Mouse (Mus musculus): ENCODE results near the gene Tmem203. TPM values are rescaled to one million over a fixed set of nuclear protein-coding genes. Genes with fewer than 3 reads are reported as not detected.

Gene Tmem203
- total RNA-seq, 1 experiment: 20.2 TPM

DNA sequence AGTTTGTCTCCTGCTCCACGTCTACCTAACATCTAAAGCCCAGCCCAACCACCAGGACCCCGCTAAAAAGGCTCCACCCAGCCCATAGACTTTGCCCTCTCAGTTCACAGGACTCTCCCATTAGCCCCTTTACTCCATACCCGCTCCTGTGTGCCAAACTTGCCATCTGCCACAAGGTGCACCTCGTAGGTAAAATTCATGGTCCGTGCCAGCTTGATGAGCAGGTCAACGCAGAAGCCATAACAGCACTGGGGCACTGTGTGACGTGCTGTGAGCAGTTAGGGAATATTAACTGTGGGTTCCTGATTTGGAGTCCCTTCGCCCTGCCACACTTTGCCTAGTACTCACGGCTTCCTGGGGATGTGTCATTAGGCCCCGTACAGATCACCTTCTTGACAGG is 42.8 kb downstream of the Tmem203 start:
- H3K9me3 ChIP-seq (ENCODE audit: control insufficient read depth, insufficient read depth, low read depth, low read length): no peaks in the 10 kb centered on the region
- in situ Hi-C loops (cut with MboI; ENCODE audit: low sequenced_read_pairs in 2 of 2, unreplicated experiment in 2 of 2): no loop called here
- H3K27ac ChIP-seq (ENCODE audit: insufficient read depth, low read depth, low read length, poor library complexity, severe bottlenecking): no peak overlapping the region
- no peak overlapping the region for H3K9ac ChIP-seq (ENCODE audit: insufficient read depth, low read depth, low read length, poor library complexity, severe bottlenecking)
- H3K36me3 ChIP-seq (ENCODE audit: control insufficient read depth, insufficient read depth, low read length, poor library complexity, severe bottlenecking): peaks cover 7% of the 10 kb centered on the region; the same call in 1 of the 2 replicates
- H3K4me3 ChIP-seq (ENCODE audit: insufficient read depth in 1 of 2, low read depth in 1 of 2, low read length in 2 of 2, poor library complexity in 1 of 2, severe bottlenecking in 1 of 2): no peak overlapping the region
- TF ChIP-seq HCFC1 (IDR thresholded peaks at IDR 0.05; ENCODE audit: borderline replicate concordance, insufficient read depth, low read length) (no peak), MAFK (IDR thresholded peaks at IDR 0.05; ENCODE audit: insufficient read depth, low read depth, low read length) (no peak), ZNF384 (IDR thresholded peaks at IDR 0.05; ENCODE audit: low read depth, low read length) (no peak)
- no peak for DNase-seq (ENCODE audit: low read depth, low spot score)
- no peaks in the 10 kb centered on the region for H3K4me1 ChIP-seq (ENCODE audit: control insufficient read depth in 2 of 2, insufficient read depth in 2 of 2, low read length in 2 of 2, poor library complexity in 1 of 2)

DNA sequence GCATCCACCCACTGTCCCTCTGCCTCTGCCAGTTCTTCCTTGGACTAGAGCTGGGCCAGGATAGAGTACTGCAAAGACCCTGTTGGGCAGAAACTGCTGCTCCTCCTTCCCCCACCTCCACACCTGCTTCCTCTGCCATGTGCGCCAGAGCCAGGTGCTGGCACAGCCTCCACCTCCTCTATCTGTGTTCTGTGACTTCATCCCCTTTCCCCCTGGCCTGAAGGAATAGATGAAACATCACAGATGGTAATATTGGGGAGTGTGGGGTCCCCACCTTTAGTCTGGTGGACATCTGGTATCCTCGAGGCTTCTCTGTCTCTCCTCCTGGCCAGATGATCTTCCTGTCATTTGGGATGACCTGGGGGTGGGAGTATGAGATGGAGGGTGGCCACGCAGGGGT is 48.2 kb downstream of the Tmem203 start:
- DNase-seq (ENCODE audit: low read depth, low spot score): no peak
- no peak overlapping the region for H3K27ac ChIP-seq (ENCODE audit: insufficient read depth, low read depth, low read length, poor library complexity, severe bottlenecking)
- no peak for TF ChIP-seq MAFK (IDR thresholded peaks at IDR 0.05; ENCODE audit: insufficient read depth, low read depth, low read length)
- no peak for TF ChIP-seq HCFC1 (IDR thresholded peaks at IDR 0.05; ENCODE audit: borderline replicate concordance, insufficient read depth, low read length)
- TF ChIP-seq CHD2 (IDR thresholded peaks at IDR 0.05; ENCODE audit: low read depth, low read length): no peak
- TF ChIP-seq ZNF384 (IDR thresholded peaks at IDR 0.05; ENCODE audit: low read depth, low read length): no peak
- no peak for TF ChIP-seq ZC3H11A (IDR thresholded peaks at IDR 0.05; ENCODE audit: borderline replicate concordance, low read depth, low read length)

DNA sequence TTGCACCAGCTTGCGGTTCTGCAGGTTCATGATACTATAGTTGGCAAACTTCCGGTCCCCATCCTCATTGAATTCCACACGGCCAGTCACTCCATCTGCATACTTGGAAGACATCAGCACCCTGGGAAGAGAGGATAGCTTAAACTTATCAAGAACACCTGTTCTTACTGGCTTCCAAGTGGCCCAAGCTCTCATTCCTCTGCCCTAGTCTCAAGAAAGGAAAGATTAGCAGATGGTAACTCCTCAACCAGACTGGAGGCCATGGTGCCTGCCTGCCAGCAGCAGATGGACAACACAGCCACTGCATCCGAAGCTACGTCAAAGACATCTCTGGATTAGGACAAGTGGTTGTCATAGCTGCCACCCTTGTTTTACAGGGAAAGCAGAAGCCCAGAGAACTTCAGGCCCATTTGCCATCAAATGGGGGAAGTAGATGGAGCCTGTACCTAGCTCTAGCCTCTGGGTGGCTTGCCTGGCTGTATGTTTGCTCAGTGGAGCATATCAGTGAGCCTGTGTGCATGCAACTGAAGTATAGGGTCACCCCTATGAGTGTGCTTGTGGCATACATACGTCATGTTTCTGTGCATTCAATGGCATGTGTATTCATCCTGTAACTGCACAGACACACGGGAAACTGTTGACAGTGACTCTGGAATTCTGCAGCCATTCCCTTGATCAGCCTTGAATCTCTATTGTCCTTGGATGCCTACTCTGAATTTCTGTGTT is 48.9 kb downstream of the Tmem203 start:
- no peak for DNase-seq (ENCODE audit: low read depth, low spot score)
- in situ Hi-C loops (cut with MboI; ENCODE audit: low sequenced_read_pairs in 2 of 2, unreplicated experiment in 2 of 2): no loop called here

More for the DNA sequence above, 48.2 kb downstream of the Tmem203 start:
- in situ Hi-C loops (cut with MboI; ENCODE audit: low sequenced_read_pairs in 2 of 2, unreplicated experiment in 2 of 2): no loop called here
- Histone ChIP-seq H3K4me3 (ENCODE audit: insufficient read depth in 1 of 2, low read depth in 1 of 2, low read length in 2 of 2, poor library complexity in 1 of 2, severe bottlenecking in 1 of 2) (no peak overlapping the region), H3K9me3 (ENCODE audit: control insufficient read depth, insufficient read depth, low read depth, low read length) (no peaks in the 10 kb centered on the region), H3K4me1 (ENCODE audit: control insufficient read depth in 2 of 2, insufficient read depth in 2 of 2, low read length in 2 of 2, poor library complexity in 1 of 2) (peaks cover 0 to 3% of the 10 kb centered on the region in 2 experiments; a peak in 1 of 4 replicates), H3K36me3 (ENCODE audit: control insufficient read depth, insufficient read depth, low read length, poor library complexity, severe bottlenecking) (peaks cover 2% of the 10 kb centered on the region; the same call in 1 of the 2 replicates), H3K9ac (ENCODE audit: insufficient read depth, low read depth, low read length, poor library complexity, severe bottlenecking) (no peak overlapping the region)

DNA sequence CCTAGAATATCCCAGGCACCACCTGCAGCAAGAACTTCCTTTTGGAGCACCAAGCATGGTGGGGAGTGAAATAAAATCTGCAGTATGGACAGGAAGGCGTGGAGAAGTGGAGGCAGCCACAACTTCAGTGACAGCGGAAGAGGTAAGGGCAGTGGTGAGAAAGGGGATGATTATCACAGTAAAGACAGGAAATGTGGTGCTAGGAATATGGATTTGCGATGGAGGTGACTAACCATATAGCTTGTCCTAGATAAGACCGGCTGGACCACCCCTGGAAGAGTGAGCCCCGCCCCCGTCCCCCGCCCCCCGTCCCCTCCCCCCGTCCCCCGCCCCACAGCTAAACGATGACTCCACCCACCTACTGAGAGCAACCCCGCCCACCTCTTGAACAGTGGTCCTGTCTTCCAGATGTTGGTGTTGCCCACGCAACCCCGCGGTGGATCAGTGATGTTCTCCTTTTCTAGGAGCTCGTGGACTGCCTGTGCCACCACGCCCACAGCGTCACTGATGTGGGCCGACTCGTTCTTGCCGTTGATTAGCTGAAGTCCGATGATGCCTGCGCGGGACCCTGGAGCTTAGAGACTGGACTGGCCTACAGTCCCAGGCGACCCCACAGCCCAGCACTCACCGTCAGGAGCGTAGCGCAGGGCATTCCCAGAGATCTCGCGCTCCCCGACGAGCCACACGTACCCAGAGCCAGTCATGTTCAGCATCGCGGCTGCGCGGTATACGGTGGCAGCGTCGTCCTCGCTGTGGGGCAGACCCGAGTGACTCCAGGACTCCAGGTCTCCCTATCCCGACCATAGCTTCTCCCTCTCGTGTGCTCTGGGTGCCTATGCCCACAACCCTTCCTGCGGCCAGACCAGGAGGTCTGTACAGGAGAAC is 49.7 kb downstream of the Tmem203 start:
- peak overlapping the region; percentile 53 to 56 for H3K4me3 ChIP-seq (ENCODE audit: insufficient read depth in 1 of 2, low read depth in 1 of 2, low read length in 2 of 2, poor library complexity in 1 of 2, severe bottlenecking in 1 of 2)
- H3K36me3 ChIP-seq (ENCODE audit: control insufficient read depth, insufficient read depth, low read length, poor library complexity, severe bottlenecking): peaks cover 2% of the 10 kb centered on the region; the same call in 1 of the 2 replicates
- TF ChIP-seq ZNF384 (IDR thresholded peaks at IDR 0.05; ENCODE audit: low read depth, low read length) (no peak), MAFK (IDR thresholded peaks at IDR 0.05; ENCODE audit: insufficient read depth, low read depth, low read length) (no peak), ZC3H11A (IDR thresholded peaks at IDR 0.05; ENCODE audit: borderline replicate concordance, low read depth, low read length) (no peak), CHD2 (IDR thresholded peaks at IDR 0.05; ENCODE audit: low read depth, low read length) (no peak), HCFC1 (IDR thresholded peaks at IDR 0.05; ENCODE audit: borderline replicate concordance, insufficient read depth, low read length) (no peak)
- peak overlapping the region; percentile 57 for H3K9ac ChIP-seq (ENCODE audit: insufficient read depth, low read depth, low read length, poor library complexity, severe bottlenecking)
- H3K9me3 ChIP-seq (ENCODE audit: control insufficient read depth, insufficient read depth, low read depth, low read length): no peaks in the 10 kb centered on the region
- no peak overlapping the region for H3K27ac ChIP-seq (ENCODE audit: insufficient read depth, low read depth, low read length, poor library complexity, severe bottlenecking)
- in situ Hi-C loops (cut with MboI; ENCODE audit: low sequenced_read_pairs in 2 of 2, unreplicated experiment in 2 of 2): no loop called here
- H3K4me1 ChIP-seq (ENCODE audit: control insufficient read depth in 2 of 2, insufficient read depth in 2 of 2, low read length in 2 of 2, poor library complexity in 1 of 2): peaks cover 0 to 3% of the 10 kb centered on the region in 2 experiments; a peak in 1 of 4 replicates
- no peak for DNase-seq (ENCODE audit: low read depth, low spot score)

More for the DNA sequence above, 48.9 kb downstream of the Tmem203 start:
- Histone ChIP-seq H3K9ac (ENCODE audit: insufficient read depth, low read depth, low read length, poor library complexity, severe bottlenecking) (no peak overlapping the region), H3K36me3 (ENCODE audit: control insufficient read depth, insufficient read depth, low read length, poor library complexity, severe bottlenecking) (peaks cover 2% of the 10 kb centered on the region; the same call in 1 of the 2 replicates), H3K27ac (ENCODE audit: insufficient read depth, low read depth, low read length, poor library complexity, severe bottlenecking) (no peak overlapping the region), H3K9me3 (ENCODE audit: control insufficient read depth, insufficient read depth, low read depth, low read length) (no peaks in the 10 kb centered on the region), H3K4me1 (ENCODE audit: control insufficient read depth in 2 of 2, insufficient read depth in 2 of 2, low read length in 2 of 2, poor library complexity in 1 of 2) (peaks cover 0 to 3% of the 10 kb centered on the region in 2 experiments; a peak in 1 of 4 replicates), H3K4me3 (ENCODE audit: insufficient read depth in 1 of 2, low read depth in 1 of 2, low read length in 2 of 2, poor library complexity in 1 of 2, severe bottlenecking in 1 of 2) (no peak overlapping the region)
- TF ChIP-seq HCFC1 (IDR thresholded peaks at IDR 0.05; ENCODE audit: borderline replicate concordance, insufficient read depth, low read length) (no peak), MAFK (IDR thresholded peaks at IDR 0.05; ENCODE audit: insufficient read depth, low read depth, low read length) (no peak), CHD2 (IDR thresholded peaks at IDR 0.05; ENCODE audit: low read depth, low read length) (no peak)

Other genes with a start within 250 kb of the Tmem203 start
- 9.3 and 10.4 TPM in 2 replicates for gene Nsmf, start 201.1 kb upstream of the Tmem203 start, total RNA-seq (2012; rRNA removed)
- gene Entpd8, start 175.1 kb upstream of the Tmem203 start, total RNA-seq (2012; rRNA removed): not detected in 2 replicates
- 0.22 TPM in 1 of 2 replicates, not detected in the other for gene Noxa1, start 160.3 kb upstream of the Tmem203 start, total RNA-seq (2012; rRNA removed)
- gene Nrarp, start 74.7 kb upstream of the Tmem203 start, total RNA-seq (2012; rRNA removed): 1.9 and 2.1 TPM in 2 replicates
- 11.1 and 17.0 TPM in 2 replicates for gene Tor4a, start 58.6 kb upstream of the Tmem203 start, total RNA-seq (2012; rRNA removed)
- gene Nelfb, start 44.0 kb upstream of the Tmem203 start, total RNA-seq (2012; rRNA removed): 50.9 and 60.9 TPM in 2 replicates
- 0.45 and 1.1 TPM in 2 replicates for gene Stpg3, start 40.8 kb upstream of the Tmem203 start, total RNA-seq (2012; rRNA removed)
- gene Fam166a, start 36.7 kb upstream of the Tmem203 start, total RNA-seq (2012; rRNA removed): 0.49 and 0.74 TPM in 2 replicates
- gene Tubb4b, start 30.7 kb upstream of the Tmem203 start, total RNA-seq (2012; rRNA removed): 745 and 819 TPM in 2 replicates
- gene Slc34a3, start 21.1 kb upstream of the Tmem203 start, total RNA-seq (2012; rRNA removed): 0.67 and 1.8 TPM in 2 replicates
- 0.18 and 0.21 TPM in 2 replicates for gene Rnf224, start 18.7 kb upstream of the Tmem203 start, total RNA-seq (2012; rRNA removed)
- 4.8 and 6.1 TPM in 2 replicates for gene Rnf208, start 13.2 kb upstream of the Tmem203 start, total RNA-seq (2012; rRNA removed)
- gene Cysrt1, start 13.0 kb upstream of the Tmem203 start, total RNA-seq (2012; rRNA removed): 0.58 and 0.63 TPM in 2 replicates
- 14.5 and 32.9 TPM in 2 replicates for gene AL732309.1, start 8.6 kb upstream of the Tmem203 start, total RNA-seq (2012; rRNA removed)
- 21.6 and 31.4 TPM in 2 replicates for gene Tprn, start 7.2 kb downstream of the Tmem203 start, total RNA-seq (2012; rRNA removed)
- gene Ssna1, start 17.0 kb downstream of the Tmem203 start, total RNA-seq (2012; rRNA removed): 52.4 and 70.6 TPM in 2 replicates
- 25.2 and 30.8 TPM in 2 replicates for gene Anapc2, start 17.0 kb downstream of the Tmem203 start, total RNA-seq (2012; rRNA removed)
- not detected in 2 replicates for gene Tmem210, start 32.7 kb downstream of the Tmem203 start, total RNA-seq (2012; rRNA removed)
- 0.21 TPM in 1 of 2 replicates, not detected in the other for gene Lrrc26, start 34.5 kb downstream of the Tmem203 start, total RNA-seq (2012; rRNA removed)
- 2.5 and 8.3 TPM in 2 replicates for gene Grin1, start 63.7 kb downstream of the Tmem203 start, total RNA-seq (2012; rRNA removed)
- gene Man1b1, start 76.9 kb downstream of the Tmem203 start, total RNA-seq (2012; rRNA removed): 73.0 and 100 TPM in 2 replicates
- gene Dpp7, start 100.9 kb downstream of the Tmem203 start, total RNA-seq (2012; rRNA removed): 60.2 and 141 TPM in 2 replicates
- gene Uap1l1, start 110.2 kb downstream of the Tmem203 start, total RNA-seq (2012; rRNA removed): 18.7 and 22.0 TPM in 2 replicates
- 34.4 and 53.8 TPM in 2 replicates for gene Sapcd2, start 116.9 kb downstream of the Tmem203 start, total RNA-seq (2012; rRNA removed)
- 0.76 and 2.4 TPM in 2 replicates for gene Entpd2, start 140.4 kb downstream of the Tmem203 start, total RNA-seq (2012; rRNA removed)
- gene Npdc1, start 143.9 kb downstream of the Tmem203 start, total RNA-seq (2012; rRNA removed): 28.3 and 43.8 TPM in 2 replicates
- 0.37 TPM in 1 of 2 replicates, not detected in the other for gene Fut7, start 167.8 kb downstream of the Tmem203 start, total RNA-seq (2012; rRNA removed)
- 12.6 and 21.9 TPM in 2 replicates for gene Abca2, start 173.3 kb downstream of the Tmem203 start, total RNA-seq (2012; rRNA removed)
- 0.32 and 1.5 TPM in 2 replicates for gene Clic3, start 201.4 kb downstream of the Tmem203 start, total RNA-seq (2012; rRNA removed)
- gene Paxx, start 205.7 kb downstream of the Tmem203 start, total RNA-seq (2012; rRNA removed): 4.8 and 7.2 TPM in 2 replicates
- gene Ptgds, start 214.6 kb downstream of the Tmem203 start, total RNA-seq (2012; rRNA removed): 0.98 and 1.3 TPM in 2 replicates
- gene Lcn12, start 238.5 kb downstream of the Tmem203 start, total RNA-seq (2012; rRNA removed): not detected in 2 replicates
- 24.5 and 33.3 TPM in 2 replicates for gene Fbxw5, start 245.3 kb downstream of the Tmem203 start, total RNA-seq (2012; rRNA removed)
- gene C8g, start 246.3 kb downstream of the Tmem203 start, total RNA-seq (2012; rRNA removed): 2.1 and 4.7 TPM in 2 replicates

Data from ES-E14 (cell line).